Mouse (Mus musculus) heart, postnatal 0 days (tissue): ENCODE data around the gene Antxr1. TPM values are rescaled to one million over a fixed set of nuclear protein-coding genes. Genes with fewer than 3 reads are reported as not detected.

Experiments
- ATAC-seq: fragments of 200-750 bp; cut with Nextera tagmentation; 2 replicates; pipeline ENCODE4 v1.8.0; 2017; ENCODE audit warnings: low read depth, moderate number of reproducible peaks, moderate library complexity; ENCODE audit not compliant: insufficient read depth
- DNase-seq: peaks from one replicate; pipeline ENCODE4 v3.0.0-alpha.2; 2016; ENCODE audit warnings: low spot score
- H3K27ac ChIP-seq: fragments of 300-500 bp; sonication (generic); 2 replicates; pipeline ENCODE4 v1.5.1; 2014; ENCODE audit warnings: low read depth, mild to moderate bottlenecking
- H3K27me3 ChIP-seq: fragments of 300-500 bp; sonication (generic); 2 replicates; pipeline ENCODE4 v1.6.1; 2014; ENCODE audit warnings: low read length, mixed read lengths; ENCODE audit not compliant: control insufficient read depth, insufficient read depth
- H3K36me3 ChIP-seq: fragments of 300-500 bp; sonication (generic); replicated peaks from 2 replicates; pipeline ENCODE4 v1.6.1; 2014; ENCODE audit warnings: low read length, mixed read lengths; ENCODE audit not compliant: control insufficient read depth, insufficient read depth
- H3K4me1 ChIP-seq: fragments of 300-500 bp; sonication (generic); 2 replicates; pipeline ENCODE4 v1.6.1; 2014; ENCODE audit warnings: antibody characterized with exemption; ENCODE audit not compliant: control insufficient read depth, insufficient read depth
- H3K4me2 ChIP-seq: fragments of 300-500 bp; sonication (generic); 2 replicates; pipeline ENCODE4 v1.6.1; 2014; ENCODE audit warnings: low read depth, mild to moderate bottlenecking, low read length, moderate library complexity
- H3K4me3 ChIP-seq: fragments of 300-500 bp; sonication (generic); 2 replicates; pipeline ENCODE4 v1.5.1; 2014; ENCODE audit warnings: low read depth, low read length
- H3K9ac ChIP-seq: fragments of 300-500 bp; sonication (generic); replicated peaks from 2 replicates; pipeline ENCODE4 v1.6.1; 2014; ENCODE audit warnings: low read depth, low read length, mixed read lengths
- H3K9me3 ChIP-seq: fragments of 300-500 bp; sonication (generic); replicated peaks from 2 replicates; pipeline ENCODE4 v1.6.1; 2016; ENCODE audit warnings: low read length; ENCODE audit not compliant: control insufficient read depth
- CTCF ChIP-seq: IDR thresholded peaks from 2 replicates; pipeline ENCODE4 v1.5.1; 2016; ENCODE audit warnings: antibody characterized with exemption, control low read depth, low read depth
- EP300 ChIP-seq: IDR thresholded peaks from 2 replicates; pipeline ENCODE4 v1.6.1; 2016; ENCODE audit warnings: antibody characterized with exemption, low read depth
- WGBS: fragments of 180-500 bp; shearing (Covaris S2); extraction: QIAGEN DNeasy Blood & Tissue Kit; methylation state at CpG from one replicate; pipeline ENCODE4 v1.1.7; 2014; 5-methylcytosine and 5-hydroxymethylcytosine counted together
- polyA plus RNA-seq: library from polyadenylated mRNA; unstranded; fragments of >200 nt; fragmentation: Nextera tagmentation; extraction: Ambion mirVana; gene quantifications from 2 replicates; pipeline ENCODE4 v1.2.1, GENCODE M21; 2015
- total RNA-seq: library from RNA; depleted of rRNA; stranded (reverse); fragments of >200 nt; gene quantifications from 2 replicates; pipeline ENCODE4 v1.2.3, GENCODE M21; 2014; ENCODE audit warnings: low replicate concordance

Gene Antxr1
- total and polyA plus RNA-seq, 2 experiments from 2014 or later = 2.6 to 18.7 TPM

GRCm38 (mm10) chr6:87292911-87293851 is 42.4 kb downstream of the Antxr1 start:
- no peaks in the 10 kb centered on the region; the same call in 1 of the 2 replicates for H3K9me3 ChIP-seq
- no peak overlapping the region for H3K9ac ChIP-seq
- TF ChIP-seq CTCF (no peak), EP300 (no peak)
- H3K4me3 ChIP-seq = no peak overlapping the region
- H3K36me3 ChIP-seq = no peaks in the 10 kb centered on the region
- no peak for DNase-seq
- H3K27ac ChIP-seq = no peak overlapping the region
- 75% methylated on average over 18 of the region's 18 CpGs for WGBS
- no peaks in the 10 kb centered on the region for H3K4me1 ChIP-seq
- no peak for ATAC-seq
- H3K4me2 ChIP-seq = no peak overlapping the region
- H3K27me3 ChIP-seq = no peaks in the 10 kb centered on the region

- no peak for ATAC-seq
- H3K36me3 ChIP-seq = no peaks in the 10 kb centered on the region
- no peak for TF ChIP-seq CTCF
- no peak for TF ChIP-seq EP300
- H3K9ac ChIP-seq = no peak overlapping the region
- WGBS = 63% methylated on average over 6 of the region's 6 CpGs
- H3K4me1 ChIP-seq = no peaks in the 10 kb centered on the region
- no peaks in the 10 kb centered on the region; the same call in 1 of the 2 replicates for H3K9me3 ChIP-seq
- H3K27me3 ChIP-seq = no peaks in the 10 kb centered on the region
- no peak for DNase-seq
- no peak overlapping the region for H3K4me2 ChIP-seq
- no peak overlapping the region for H3K4me3 ChIP-seq
- no peak overlapping the region for H3K27ac ChIP-seq
Observed at GRCm38 (mm10) chr6:87287251-87287650, 48.4 kb downstream of the Antxr1 start.

- Histone ChIP-seq H3K9me3 (no peaks in the 10 kb centered on the region), H3K4me3 (no peak overlapping the region), H3K9ac (no peak overlapping the region), H3K27ac (no peak overlapping the region), H3K36me3 (no peaks in the 10 kb centered on the region), H3K4me2 (no peak overlapping the region), H3K27me3 (no peaks in the 10 kb centered on the region), H3K4me1 (no peaks in the 10 kb centered on the region)
- TF ChIP-seq EP300 (no peak), CTCF (no peak)
- no peak for ATAC-seq
- DNase-seq = no peak
- 74% methylated on average over 7 of the region's 7 CpGs for WGBS
Observed at GRCm38 (mm10) chr6:87285365-87285749, 50.3 kb downstream of the Antxr1 start.

- 78% methylated on average over 11 of the region's 11 CpGs for WGBS
- no peak for DNase-seq
- no peak for ATAC-seq
Observed at GRCm38 (mm10) chr6:87284716-87285364, 50.8 kb downstream of the Antxr1 start.

GRCm38 (mm10) chr6:87282346-87282781 is 53.3 kb downstream of the Antxr1 start:
- ATAC-seq (peak; percentile 75), DNase-seq (peak; percentile 69)
- no peak overlapping the region for H3K4me2 ChIP-seq
- H3K9me3 ChIP-seq = no peaks in the 10 kb centered on the region
- TF ChIP-seq CTCF = no peak
- no peak for TF ChIP-seq EP300
- 11% methylated on average over 8 of the region's 8 CpGs for WGBS
- no peaks in the 10 kb centered on the region for H3K36me3 ChIP-seq
- H3K27me3 ChIP-seq = no peaks in the 10 kb centered on the region
- no peak overlapping the region for H3K27ac ChIP-seq
- H3K9ac ChIP-seq = no peak overlapping the region
- peaks cover 7% of the 10 kb centered on the region for H3K4me1 ChIP-seq
- no peak overlapping the region for H3K4me3 ChIP-seq

More at GRCm38 (mm10) chr6:87284716-87285364, 50.8 kb downstream of the Antxr1 start:
- H3K4me1 ChIP-seq = no peaks in the 10 kb centered on the region
- H3K27ac ChIP-seq = no peak overlapping the region
- no peaks in the 10 kb centered on the region for H3K36me3 ChIP-seq
- no peak for TF ChIP-seq EP300
- no peak for TF ChIP-seq CTCF
- no peaks in the 10 kb centered on the region for H3K27me3 ChIP-seq
- H3K9ac ChIP-seq = no peak overlapping the region
- no peaks in the 10 kb centered on the region for H3K9me3 ChIP-seq
- no peak overlapping the region for H3K4me2 ChIP-seq
- no peak overlapping the region for H3K4me3 ChIP-seq
